Mouse (Mus musculus): ENCODE measurements around the gene Grin2d.
"Not testable (repeated sequence)": the region's sequence is repeated elsewhere in the genome, so short reads cannot be mapped to it uniquely, and the experiment has no call there.

The Grin2d gene

DNA sequence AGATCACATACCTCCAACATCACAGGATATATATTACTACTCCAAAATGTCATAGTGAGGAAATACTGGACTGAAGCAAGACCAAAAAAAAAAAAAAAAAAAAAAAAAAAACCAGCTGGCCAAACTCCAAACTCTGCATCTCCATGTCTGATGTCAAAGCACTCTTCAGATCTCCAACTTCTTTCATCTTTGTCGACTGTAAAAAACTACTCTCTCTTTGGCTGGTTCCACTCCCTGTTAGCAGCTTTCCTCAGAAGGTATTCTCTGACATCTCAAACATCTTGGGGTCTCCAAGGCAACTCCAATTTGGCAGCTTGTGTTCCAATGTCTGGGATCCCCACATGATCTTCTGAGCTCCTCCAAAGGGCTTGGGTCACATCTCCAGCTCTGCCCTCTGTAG lies at the start of gene Grin2d:
Gene Grin2d, minus strand, starts transcription at position 101 of the 400 bp plus-strand sequence.
- DNase-seq, result not testable (repeated sequence)

GRCm38 (mm10) chr7:45924429-45924816 lies 46.2 kb upstream of the Grin2d start:
- DNase-seq, result peak; percentile 56

DNA sequence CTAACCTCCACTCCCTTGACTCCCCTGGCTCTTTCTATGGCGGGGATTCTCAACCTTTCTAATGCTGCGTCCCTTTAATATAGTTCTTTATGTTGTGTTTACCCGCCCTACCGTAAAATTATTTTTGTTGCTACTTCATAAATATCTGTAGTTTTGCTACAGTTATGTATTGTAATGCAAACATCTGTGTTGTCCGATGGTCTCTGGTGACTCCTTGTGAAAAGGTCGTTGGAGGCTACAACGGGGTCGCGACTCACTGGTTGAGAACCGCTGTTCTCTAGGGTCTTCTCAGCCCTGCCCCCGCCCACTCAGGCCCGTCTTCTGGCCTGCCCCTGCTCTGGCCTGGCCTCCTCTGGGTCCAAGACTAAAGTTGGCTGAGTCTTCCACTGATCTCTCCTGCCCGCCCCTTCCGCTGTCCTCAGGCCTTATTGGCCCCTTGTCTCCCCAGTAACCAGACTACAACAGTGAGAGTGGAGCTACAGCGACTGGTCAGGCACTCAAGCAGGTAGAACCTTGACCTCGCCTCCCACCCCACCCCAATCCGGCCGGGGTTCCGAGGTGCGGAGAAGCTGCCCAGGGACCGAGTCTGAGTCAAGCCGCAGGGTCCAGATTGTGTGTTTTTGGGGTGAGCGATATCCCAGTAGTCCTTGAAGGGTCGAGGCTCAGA lies 45.7 kb upstream of the Grin2d start, which contains the start of gene Ccdc114:
Gene Ccdc114, plus strand, starts transcription at position 311 of the 667 bp plus-strand sequence.
- peak; percentile 72 for DNase-seq

DNA sequence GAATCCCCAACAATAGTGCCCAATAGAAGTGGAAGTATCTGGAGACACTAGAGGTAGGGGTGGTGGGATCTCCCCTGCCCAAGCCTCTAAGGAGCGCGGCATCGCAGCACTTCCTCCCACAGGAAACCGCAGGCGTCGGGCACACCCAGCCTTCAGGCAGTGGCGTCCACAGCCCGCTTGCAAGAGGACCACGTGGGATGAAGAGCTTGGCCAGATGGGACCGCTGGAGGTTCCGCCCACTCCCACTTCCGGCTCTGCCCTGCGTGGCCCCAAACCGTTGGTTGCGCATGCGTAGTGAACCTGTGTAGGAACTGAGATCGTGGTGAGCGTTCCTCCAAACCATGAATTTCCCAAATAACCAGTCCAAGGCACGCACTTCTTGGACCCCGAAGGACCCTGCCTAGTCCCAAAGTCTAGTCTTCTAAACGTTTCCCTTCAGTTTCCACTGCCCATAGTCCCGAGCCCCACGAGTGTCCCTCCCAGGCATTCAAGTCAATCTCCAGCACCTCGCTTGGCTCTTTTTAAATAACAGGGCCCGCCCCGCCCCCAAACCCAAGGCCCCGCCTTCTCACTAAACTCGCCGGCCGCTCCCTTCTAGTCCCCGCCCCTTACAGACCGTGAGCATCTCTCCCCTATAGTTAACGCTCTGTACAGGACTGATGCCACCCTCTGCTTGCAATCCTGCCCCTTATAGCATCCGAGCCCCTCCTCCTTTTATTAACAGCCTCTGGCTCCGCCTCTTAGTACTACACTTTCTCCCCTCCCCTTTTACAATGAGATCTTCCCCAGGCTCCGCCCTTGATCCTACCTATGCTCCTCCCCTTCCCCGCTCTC lies 45.0 kb upstream of the Grin2d start:
- peak; percentile 94 for DNase-seq

DNA sequence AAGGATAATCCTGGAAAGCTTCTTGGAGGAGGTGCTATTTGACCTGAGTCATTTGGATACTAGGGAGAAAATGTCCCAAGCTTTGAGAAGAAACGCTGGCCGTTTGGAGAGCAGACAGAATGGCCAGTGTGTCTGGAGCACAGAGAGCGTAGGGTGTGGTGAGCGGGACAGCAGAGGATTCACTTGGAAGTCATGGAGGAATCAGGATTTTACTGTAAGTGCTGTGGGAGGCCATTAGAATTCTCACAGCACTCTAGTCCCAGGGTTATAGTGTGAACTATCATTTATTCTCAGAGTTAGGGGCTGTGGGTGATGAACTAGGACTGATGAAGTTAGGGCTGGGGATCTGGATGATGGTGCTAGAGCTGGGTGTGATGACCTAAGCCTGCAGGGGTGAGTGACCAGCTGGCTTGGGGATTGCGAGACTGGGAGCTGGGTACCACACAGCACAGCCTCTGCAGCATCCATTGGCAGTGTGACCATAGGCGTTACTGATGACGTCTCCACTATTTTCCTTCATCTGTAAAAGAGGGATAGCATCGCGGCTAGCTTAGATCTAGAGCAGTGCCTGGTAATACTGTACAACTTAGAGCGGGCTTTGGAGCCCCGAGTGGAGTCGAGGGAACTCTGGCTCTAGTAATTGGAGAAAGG lies 43.9 kb upstream of the Grin2d start:
- DNase-seq, result no peak

- peak; percentile 81 for DNase-seq
These were observed 43.1 kb upstream of the Grin2d start, which contains the start of gene Emp3 for GRCm38 (mm10) chr7:45921242-45921621. Emp3 (minus strand) TSS chr7:45921404.

DNA sequence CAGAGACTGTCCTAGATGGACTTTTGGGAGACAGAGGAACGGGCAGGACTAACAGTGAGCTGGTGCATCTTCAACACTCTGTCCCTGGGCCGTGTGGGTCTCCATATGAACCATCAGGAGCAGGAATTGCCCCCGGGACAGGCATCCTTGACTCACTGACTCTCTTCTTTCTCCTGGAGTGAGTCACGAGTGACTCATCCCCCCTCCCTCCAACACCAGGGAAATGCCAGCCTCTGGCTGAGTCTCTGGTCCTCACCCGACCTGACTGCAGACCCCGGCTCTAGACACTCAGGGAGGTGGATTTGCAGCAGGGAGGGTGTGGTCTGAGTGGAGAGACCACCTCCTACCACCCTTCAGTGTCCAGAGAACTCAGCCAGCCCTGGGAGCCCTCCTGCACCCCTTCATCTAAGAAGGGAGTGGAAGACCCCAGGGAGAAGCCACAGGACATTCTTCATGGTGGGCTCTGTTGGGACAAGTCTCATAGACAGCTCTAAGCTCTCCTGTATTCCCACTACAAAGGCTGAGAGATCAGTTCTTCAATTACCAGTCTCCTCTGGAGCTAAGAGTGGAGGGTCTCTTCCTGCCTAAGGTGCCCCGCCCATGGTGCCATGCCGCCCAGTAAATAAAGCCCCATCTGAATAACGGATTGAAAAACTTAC lies 42.5 kb upstream of the Grin2d start:
- no peak for DNase-seq

GRCm38 (mm10) chr7:45919761-45920160 lies 41.6 kb upstream of the Grin2d start:
- no peak for DNase-seq

GRCm38 (mm10) chr7:45919083-45919671 lies 41.0 kb upstream of the Grin2d start:
- no peak for DNase-seq

DNA sequence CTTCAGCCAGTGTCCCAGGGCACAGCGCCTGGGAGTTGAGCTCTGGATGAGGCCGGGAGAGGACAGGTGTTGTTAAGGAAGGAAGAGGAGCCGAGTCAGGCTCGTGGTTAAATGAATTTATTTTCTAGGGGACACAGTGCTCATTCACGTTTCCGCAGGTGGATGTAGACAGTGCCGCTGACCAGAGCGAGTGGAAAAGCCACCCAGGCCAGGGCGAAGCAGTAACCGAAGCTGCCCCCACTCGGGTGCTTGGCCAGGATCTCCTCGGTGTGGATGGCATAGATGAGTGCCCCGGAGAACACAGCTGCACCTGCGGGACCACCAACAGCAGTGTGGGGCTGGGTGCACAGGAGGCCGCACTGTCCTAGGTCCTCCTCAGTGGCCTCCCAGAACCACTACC lies 39.7 kb upstream of the Grin2d start:
- DNase-seq, result no peak

GRCm38 (mm10) chr7:45917004-45917704 lies 39.0 kb upstream of the Grin2d start:
- no peak for DNase-seq

- peak; percentile 77 for DNase-seq
These were observed 38.2 kb upstream of the Grin2d start for GRCm38 (mm10) chr7:45916056-45917003.

GRCm38 (mm10) chr7:45915011-45915410 lies 36.8 kb upstream of the Grin2d start:
- DNase-seq, result no peak

DNA sequence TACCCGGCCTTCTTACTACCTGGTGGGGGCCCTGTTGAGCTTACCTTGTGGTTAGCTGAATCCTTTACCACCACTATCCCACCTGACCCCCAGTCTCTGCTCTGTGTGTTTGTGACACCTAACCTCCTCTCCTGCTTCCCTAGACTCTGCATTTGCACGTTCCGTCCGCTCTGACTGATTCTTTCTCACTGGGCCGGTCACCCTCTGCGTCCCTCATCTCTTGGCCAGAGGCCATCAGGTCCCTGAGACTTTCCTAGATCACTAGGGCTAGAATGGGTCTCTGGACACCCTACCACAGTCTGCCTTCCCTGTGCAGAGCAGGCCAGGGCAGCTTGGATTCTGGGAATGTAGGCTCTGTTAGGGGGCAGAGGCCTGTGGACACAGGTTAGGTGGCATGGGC lies 35.9 kb upstream of the Grin2d start:
- no peak for DNase-seq

DNA sequence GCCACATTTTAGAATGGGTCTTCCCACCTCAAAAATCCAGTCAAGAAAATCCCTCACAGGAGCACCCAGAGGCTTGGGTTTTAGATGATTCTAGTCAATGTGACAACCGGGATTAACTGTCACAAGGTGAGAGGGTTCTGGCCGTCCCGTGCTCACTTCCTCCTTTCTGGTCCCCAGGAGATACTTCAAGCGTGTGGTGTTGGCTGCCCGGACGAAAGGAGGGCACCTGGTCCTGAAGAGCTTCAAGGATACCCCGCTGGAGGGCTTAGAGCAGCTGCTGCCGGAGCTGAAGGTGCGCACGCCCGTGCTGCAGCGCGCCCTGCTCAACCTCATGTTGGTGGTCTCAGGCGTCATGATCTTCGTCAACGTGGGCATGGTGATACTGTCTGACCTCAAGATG lies 31.0 kb upstream of the Grin2d start:
- DNase-seq, result no peak

GRCm38 (mm10) chr7:45908384-45908783 lies 30.2 kb upstream of the Grin2d start:
- no peak for DNase-seq

DNA sequence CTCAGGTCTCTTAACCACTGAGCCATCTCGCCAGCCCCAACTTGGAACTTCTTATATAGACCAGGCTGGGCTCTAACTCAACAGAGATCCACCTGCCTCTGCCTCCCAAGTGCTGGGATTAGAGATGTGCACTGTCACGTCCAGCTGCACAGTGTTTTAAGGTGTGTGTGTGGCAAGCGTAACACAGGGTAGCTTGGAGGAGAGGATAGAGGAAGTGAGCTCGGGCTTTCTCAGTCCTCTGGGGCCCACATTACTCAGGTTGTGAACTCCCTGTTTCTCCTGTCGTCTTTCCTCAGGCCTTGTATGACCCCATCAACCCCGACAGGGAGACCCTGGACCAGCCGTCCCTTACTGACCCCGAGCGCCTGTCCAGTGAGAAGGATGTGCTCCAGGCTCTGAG lies 28.4 kb upstream of the Grin2d start:
- no peak for DNase-seq

DNA sequence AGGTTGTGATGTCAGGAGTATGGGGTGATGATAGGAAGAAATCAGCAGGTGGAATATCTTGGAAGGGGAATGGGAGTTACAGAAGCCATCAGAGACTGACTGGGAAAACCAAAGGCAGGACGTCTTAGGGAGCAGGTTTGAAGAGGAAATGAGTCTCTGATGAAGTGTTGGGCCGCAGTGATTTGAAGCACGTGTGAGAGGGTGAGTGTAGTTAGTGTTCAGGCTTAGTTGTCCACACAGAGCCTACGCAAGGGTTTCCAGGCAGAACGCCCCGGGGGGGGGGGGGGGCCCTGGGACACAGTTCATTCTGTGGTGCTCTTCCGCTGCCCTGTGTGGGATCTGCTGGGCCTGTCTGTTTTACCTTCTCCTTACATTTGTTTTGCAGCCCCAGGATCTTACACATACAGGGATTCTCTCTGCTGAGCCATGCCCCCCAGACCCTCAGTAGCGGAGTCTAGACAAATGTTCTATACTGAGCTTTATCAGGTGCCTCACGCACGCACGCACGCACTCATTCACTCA lies 24.4 kb upstream of the Grin2d start:
- no peak for DNase-seq

GRCm38 (mm10) chr7:45901562-45901961 lies 23.4 kb upstream of the Grin2d start:
- peak; percentile 59 for DNase-seq

DNA sequence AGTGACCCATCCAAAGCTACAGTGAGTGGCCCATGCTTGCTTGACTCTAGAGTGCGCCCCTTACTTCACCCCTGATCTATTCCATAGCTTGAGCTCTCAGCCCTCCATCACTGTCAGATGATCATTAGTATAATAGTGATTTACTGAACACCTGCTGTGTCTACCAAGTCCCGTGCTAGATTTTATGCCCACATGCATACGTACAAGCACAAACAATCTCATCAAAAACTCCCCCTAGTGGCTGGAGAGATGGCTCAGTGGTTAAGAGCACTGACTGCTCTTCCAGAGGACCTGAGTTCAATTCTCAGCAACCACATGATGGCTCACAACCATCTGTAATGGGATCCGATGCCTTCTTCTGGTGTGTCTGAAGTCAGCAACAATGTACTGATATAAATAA lies 19.9 kb upstream of the Grin2d start:
- peak; percentile 56 for DNase-seq
